Mouse (Mus musculus): ENCODE results near the gene Tulp2.
A peak's percentile ranks its signal among the peaks of the same experiment; 100 is the strongest.
"Not testable (repeated sequence)": the region's sequence is repeated elsewhere in the genome, so short reads cannot be mapped to it uniquely, and the experiment has no call there.

Gene Tulp2

GRCm38 (mm10) chr7:45460377-45460776 lies 21.3 kb upstream of the Tulp2 start:
- no peak for DNase-seq

GRCm38 (mm10) chr7:45460860-45461314 lies 20.8 kb upstream of the Tulp2 start:
- peak; percentile 75 to 83 for DNase-seq

- no peak for DNase-seq
Observed at GRCm38 (mm10) chr7:45461326-45461725, 20.4 kb upstream of the Tulp2 start.

- no peak for DNase-seq
Observed at GRCm38 (mm10) chr7:45461781-45462180, 19.9 kb upstream of the Tulp2 start.

- no peak for DNase-seq
Observed at GRCm38 (mm10) chr7:45462325-45462724, 19.4 kb upstream of the Tulp2 start.

- not testable (repeated sequence) for DNase-seq
Observed at GRCm38 (mm10) chr7:45462868-45463267, 18.8 kb upstream of the Tulp2 start.

GRCm38 (mm10) chr7:45463987-45464778 lies 17.5 kb upstream of the Tulp2 start:
- no peak for DNase-seq

- no peak for DNase-seq
Observed at GRCm38 (mm10) chr7:45465112-45465511, 16.6 kb upstream of the Tulp2 start.

- DNase-seq = no peak
Observed at GRCm38 (mm10) chr7:45465549-45465948, 16.1 kb upstream of the Tulp2 start.

- peak; percentile 96 to 97 for DNase-seq
Observed at GRCm38 (mm10) chr7:45466283-45467089, 15.2 kb upstream of the Tulp2 start, which contains the start of gene Bax. Bax (minus strand) TSS chr7:45466898.

- peak; percentile 54 to 59 for DNase-seq
Observed at GRCm38 (mm10) chr7:45467090-45467670, 14.5 kb upstream of the Tulp2 start.

- DNase-seq = peak in 1 of 2 experiments; percentile 76
Observed at GRCm38 (mm10) chr7:45470869-45471268, 10.8 kb upstream of the Tulp2 start.

- DNase-seq = no peak
Observed at GRCm38 (mm10) chr7:45475291-45475969, 6.2 kb upstream of the Tulp2 start.

- DNase-seq = no peak
Observed at GRCm38 (mm10) chr7:45476453-45476852, 5.2 kb upstream of the Tulp2 start.

- peak in 1 of 2 experiments; percentile 77 for DNase-seq
Observed at GRCm38 (mm10) chr7:45477003-45477402, 4.7 kb upstream of the Tulp2 start.

GRCm38 (mm10) chr7:45478774-45479173 lies 2.9 kb upstream of the Tulp2 start:
- DNase-seq = no peak

- DNase-seq = not testable (repeated sequence)
Observed at GRCm38 (mm10) chr7:45480310-45480709, 1.4 kb upstream of the Tulp2 start.

GRCm38 (mm10) chr7:45482166-45482565 lies 489 bp downstream of the Tulp2 start:
- no peak for DNase-seq

- not testable (repeated sequence) for DNase-seq
Observed at GRCm38 (mm10) chr7:45484985-45485384, 3.3 kb downstream of the Tulp2 start.

GRCm38 (mm10) chr7:45486158-45486557 lies 4.5 kb downstream of the Tulp2 start:
- DNase-seq = no peak

GRCm38 (mm10) chr7:45486761-45487415 lies 5.2 kb downstream of the Tulp2 start, which contains the start of gene Gm45808:
Gm45808 (minus strand) TSS chr7:45486811.
- DNase-seq = no peak

- DNase-seq = no peak
Observed at GRCm38 (mm10) chr7:45487861-45488292, 6.2 kb downstream of the Tulp2 start.

All from lung, postnatal 4 days (tissue).